Mouse (Mus musculus) erythroblast, embryonic 14.5 days (primary cell): ENCODE measurements around the gene D430042O09Rik.

ENCODE experiments used
- GATA1 ChIP-seq: IDR thresholded peaks from 2 replicates; pipeline ENCODE4 v1.6.1; 2012; ENCODE audit warnings: low read length, inconsistent platforms, mixed read lengths
- TAL1 ChIP-seq: IDR thresholded peaks from 3 replicates; pipeline ENCODE4 v1.6.1; 2012; ENCODE audit warnings: low read length, inconsistent platforms, mixed read lengths

GRCm38 (mm10) chr7:125872874-125873273, 165.2 kb downstream of the D430042O09Rik start:
- TF ChIP-seq TAL1: no peak
- no peak for TF ChIP-seq GATA1
